In genomic region chr4:151638941-151639340, GRCm38 (mm10) we compare ENCODE assay signal across 8 mouse cellular contexts.
DNase-seq lines count a peak whose midpoint lies in the region; ATAC-seq and TF ChIP-seq lines count a peak whose summit lies in the region.
"Had no signal": no experiment of that assay in that cellular context is flagged by ENCODE, and none has a peak within 500 bp of the region (broad histone marks: within the 10 kb centered on the region; RNA-seq: fewer than 3 reads in every experiment).

No protein-coding gene starts in this region.

- no peaks in the 10 kb centered on the region for H3K27me3 ChIP-seq in midbrain, embryonic 13.5 days
- no peaks in the 10 kb centered on the region for H3K27me3 ChIP-seq in midbrain, embryonic 10.5 days (ENCODE audit: low read depth, poor library complexity, severe bottlenecking)
- H3K27me3 ChIP-seq in hindbrain, postnatal 0 days (ENCODE audit: insufficient read depth, low read length): no peaks in the 10 kb centered on the region

- TF ChIP-seq CTCF in hindbrain, postnatal 0 days (IDR thresholded peaks at IDR 0.05; ENCODE audit: low read depth): peak; percentile 69

- H3K9me3 ChIP-seq in midbrain, embryonic 13.5 days: no peaks in the 10 kb centered on the region
- no peaks in the 10 kb centered on the region for H3K9me3 ChIP-seq in midbrain, embryonic 10.5 days (replicated peaks)
- H3K9me3 ChIP-seq in hindbrain, postnatal 0 days (ENCODE audit: low read length): no peaks in the 10 kb centered on the region
- H3K9me3 ChIP-seq: midbrain, embryonic 12.5 days had no signal

- WGBS in midbrain, embryonic 13.5 days: 24% methylated on average over 9 of the region's 9 CpGs
- 32% methylated on average over 9 of the region's 9 CpGs for WGBS in midbrain, embryonic 10.5 days
- 31% methylated on average over 9 of the region's 9 CpGs for WGBS in hindbrain, postnatal 0 days

- no peak for DNase-seq in midbrain, embryonic 10.5 days (ENCODE audit: low spot score)
- DNase-seq in cerebellum, adult 11-12 months: peak; percentile 58
- DNase-seq in hindbrain, postnatal 0 days (ENCODE audit: low spot score): peak; percentile 86
- peak; percentile 68 for DNase-seq in retina, embryonic 14.5 days (ENCODE audit: low spot score)
- no peak for DNase-seq in adipocyte (ENCODE audit: low spot score)
- DNase-seq in adrenal gland, postnatal 10 days: no peak

- no peak overlapping the region for H3K4me3 ChIP-seq in midbrain, embryonic 13.5 days (replicated peaks)
- no peak overlapping the region for H3K4me3 ChIP-seq in midbrain, embryonic 10.5 days
- H3K4me3 ChIP-seq in hindbrain, postnatal 0 days (ENCODE audit: low read length): no peak overlapping the region
- H3K4me3 ChIP-seq: midbrain, embryonic 12.5 days had no signal

- no peak overlapping the region for H3K4me2 ChIP-seq in midbrain, embryonic 13.5 days (replicated peaks)
- H3K4me2 ChIP-seq in hindbrain, postnatal 0 days (ENCODE audit: low read depth, low read length): no peak overlapping the region
- H3K4me2 ChIP-seq: midbrain, embryonic 12.5 days had no signal

- peak; percentile 40; the same call in 1 of the 2 replicates for ATAC-seq in midbrain, embryonic 13.5 days
- no peak for ATAC-seq in hindbrain, postnatal 0 days

- H3K4me1 ChIP-seq in midbrain, embryonic 13.5 days (replicated peaks): peaks cover 28% of the 10 kb centered on the region
- peaks cover 23% of the 10 kb centered on the region for H3K4me1 ChIP-seq in midbrain, embryonic 10.5 days
- H3K4me1 ChIP-seq in hindbrain, postnatal 0 days (ENCODE audit: insufficient read depth, low read length): no peaks in the 10 kb centered on the region

- H3K36me3 ChIP-seq in midbrain, embryonic 13.5 days: no peaks in the 10 kb centered on the region
- no peaks in the 10 kb centered on the region for H3K36me3 ChIP-seq in midbrain, embryonic 10.5 days
- no peaks in the 10 kb centered on the region for H3K36me3 ChIP-seq in hindbrain, postnatal 0 days (ENCODE audit: insufficient read depth, low read length)
- H3K36me3 ChIP-seq: midbrain, embryonic 12.5 days had no signal

- no peak overlapping the region for H3K9ac ChIP-seq in midbrain, embryonic 13.5 days (replicated peaks)
- H3K9ac ChIP-seq in hindbrain, postnatal 0 days (replicated peaks; ENCODE audit: low read length): no peak overlapping the region
- H3K9ac ChIP-seq: midbrain, embryonic 12.5 days had no signal

- H3K27ac ChIP-seq in midbrain, embryonic 13.5 days: no peak overlapping the region
- H3K27ac ChIP-seq in midbrain, embryonic 10.5 days (replicated peaks): no peak overlapping the region
- H3K27ac ChIP-seq in hindbrain, postnatal 0 days: no peak overlapping the region
- H3K27ac ChIP-seq: midbrain, embryonic 12.5 days had no signal

Comparison
In these comparisons a context has a peak if more than half of its experiments do, and no peak if none do; other contexts are left out.
1. DNase-seq: peak in cerebellum, adult 11-12 months (single experiment), hindbrain, postnatal 0 days (single experiment) and retina, embryonic 14.5 days (single experiment); none in midbrain, embryonic 10.5 days (single experiment), adipocyte (single experiment) and adrenal gland, postnatal 10 days (single experiment).